Mouse (Mus musculus): ENCODE data around the gene Rhox3h. TPM values are rescaled to one million over a fixed set of nuclear protein-coding genes. Genes with fewer than 3 reads are reported as not detected.
"Not testable (repeated sequence)": the region's sequence is repeated elsewhere in the genome, so short reads cannot be mapped to it uniquely, and the experiment has no call there.

Gene Rhox3h
- total RNA-seq, 1 experiment: not detected

- H3K4me1 ChIP-seq (ENCODE audit: control insufficient read depth in 2 of 2, insufficient read depth in 2 of 2, low read length in 2 of 2, poor library complexity in 1 of 2); DNase-seq (ENCODE audit: low read depth, low spot score); H3K36me3 ChIP-seq (ENCODE audit: control insufficient read depth, insufficient read depth, low read length, poor library complexity, severe bottlenecking); H3K27ac ChIP-seq (ENCODE audit: insufficient read depth, low read depth, low read length, poor library complexity, severe bottlenecking); in situ Hi-C loops (cut with MboI; ENCODE audit: low sequenced_read_pairs in 2 of 2, unreplicated experiment in 2 of 2); H3K9me3 ChIP-seq (ENCODE audit: control insufficient read depth, insufficient read depth, low read depth, low read length); H3K9ac ChIP-seq (ENCODE audit: insufficient read depth, low read depth, low read length, poor library complexity, severe bottlenecking); H3K4me3 ChIP-seq (ENCODE audit: insufficient read depth in 1 of 2, low read depth in 1 of 2, low read length in 2 of 2, poor library complexity in 1 of 2, severe bottlenecking in 1 of 2): not testable (repeated sequence)
These were observed 40.1 kb downstream of the Rhox3h start, which contains the start of gene Rhox3g for GRCm38 (mm10) chrX:37628512-37628911. Rhox3g (minus strand) TSS chrX:37628612.

Other genes starting within 250 kb of the Rhox3h start
- 0.40 TPM in 1 of 2 replicates, not detected in the other for gene Rhox4b, start 236.3 kb downstream of the Rhox3h start, total RNA-seq (2012; rRNA removed)
- 0.48 and 0.49 TPM in 2 replicates for gene Rhox2c, start 215.1 kb downstream of the Rhox3h start, total RNA-seq (2012; rRNA removed)
- gene Rhox3c, start 210.2 kb downstream of the Rhox3h start, total RNA-seq (2012; rRNA removed): not detected in 2 replicates
- gene Rhox4c, start 188.4 kb downstream of the Rhox3h start, total RNA-seq (2012; rRNA removed): 0.27 TPM in 1 of 2 replicates, not detected in the other
- 0.31 TPM in 1 of 2 replicates, not detected in the other for gene Rhox2d, start 175.3 kb downstream of the Rhox3h start, total RNA-seq (2012; rRNA removed)
- gene Rhox4d, start 154.4 kb downstream of the Rhox3h start, total RNA-seq (2012; rRNA removed): not detected in 2 replicates
- not detected in 2 replicates for gene Rhox2e, start 138.3 kb downstream of the Rhox3h start, total RNA-seq (2012; rRNA removed)
- not detected in 2 replicates for gene Rhox3e, start 126.7 kb downstream of the Rhox3h start, total RNA-seq (2012; rRNA removed)
- 0.22 TPM in 1 of 2 replicates, not detected in the other for gene Rhox4e, start 111.4 kb downstream of the Rhox3h start, total RNA-seq (2012; rRNA removed)
- not detected in 2 replicates for gene Rhox2f, start 97.4 kb downstream of the Rhox3h start, total RNA-seq (2012; rRNA removed)
- not detected in 2 replicates for gene Rhox3f, start 87.8 kb downstream of the Rhox3h start, total RNA-seq (2012; rRNA removed)
- not detected in 2 replicates for gene Rhox4f, start 61.1 kb downstream of the Rhox3h start, total RNA-seq (2012; rRNA removed)
- gene Rhox3g, start 40.2 kb downstream of the Rhox3h start, total RNA-seq (2012; rRNA removed): not detected in 2 replicates
- gene Rhox2g, start 25.3 kb downstream of the Rhox3h start, total RNA-seq (2012; rRNA removed): 0.71 TPM in 1 of 2 replicates, not detected in the other
- gene Rhox4g, start 17.4 kb downstream of the Rhox3h start, total RNA-seq (2012; rRNA removed): 0.11 TPM in 1 of 2 replicates, not detected in the other
- gene Rhox2h, start 4.5 kb upstream of the Rhox3h start, total RNA-seq (2012; rRNA removed): not detected in 2 replicates
- gene Rhox5, start 136.1 kb upstream of the Rhox3h start, total RNA-seq (2012; rRNA removed): 345 and 408 TPM in 2 replicates
- 13.8 and 38.0 TPM in 2 replicates for gene Rhox6, start 158.1 kb upstream of the Rhox3h start, total RNA-seq (2012; rRNA removed)
- not detected in 2 replicates for gene Rhox7a, start 162.9 kb upstream of the Rhox3h start, total RNA-seq (2012; rRNA removed)
- gene Rhox8, start 210.2 kb upstream of the Rhox3h start, total RNA-seq (2012; rRNA removed): not detected in 2 replicates
- gene Rhox7b, start 228.5 kb upstream of the Rhox3h start, total RNA-seq (2012; rRNA removed): not detected in 2 replicates
- gene Rhox9, start 233.0 kb upstream of the Rhox3h start, total RNA-seq (2012; rRNA removed): 18.5 and 33.2 TPM in 2 replicates